Mouse (Mus musculus) urinary bladder, adult 2 months (tissue): ENCODE results near the gene Gm3336. TPM values are rescaled to one million over a fixed set of nuclear protein-coding genes. Genes with fewer than 3 reads are reported as not detected.

ENCODE experiments used
- DNase-seq: peaks from one replicate; pipeline ENCODE4 v3.0.0; 2022; ENCODE audit warnings: low spot score
- polyA plus RNA-seq: library from polyadenylated mRNA; depleted of rRNA; stranded (reverse); fragments of >200 nt; gene quantifications from 2 replicates; pipeline ENCODE4 v1.2.3, GENCODE M21; 2012; rRNA removed

Gene Gm3336
- polyA plus RNA-seq, result 0.46 and 0.56 TPM in 2 replicates

DNA sequence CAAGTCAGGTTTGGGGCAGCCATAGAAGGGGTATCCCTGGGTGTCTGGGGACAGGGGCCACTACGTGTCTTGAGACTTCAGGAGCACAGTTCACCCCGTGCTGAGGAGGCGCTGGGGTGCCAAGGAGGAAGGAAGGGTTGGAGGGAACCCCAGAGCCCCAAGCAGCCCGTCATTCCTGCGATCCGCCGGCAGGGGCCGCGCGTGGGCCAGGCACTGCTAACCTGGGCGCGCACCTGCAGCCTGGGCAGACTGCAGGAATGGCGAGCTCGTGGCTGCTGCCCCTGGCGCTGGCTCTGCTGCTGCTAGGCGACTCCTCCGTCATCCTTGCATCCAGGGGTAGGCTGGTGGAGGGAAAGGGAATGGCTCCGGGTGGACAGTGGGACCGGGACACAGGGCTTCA is at the start of gene Gm3336:
Gene Gm3336, plus strand, starts transcription at position 247 of the 400 bp plus-strand sequence.
- DNase-seq, result peak; percentile 47

DNA sequence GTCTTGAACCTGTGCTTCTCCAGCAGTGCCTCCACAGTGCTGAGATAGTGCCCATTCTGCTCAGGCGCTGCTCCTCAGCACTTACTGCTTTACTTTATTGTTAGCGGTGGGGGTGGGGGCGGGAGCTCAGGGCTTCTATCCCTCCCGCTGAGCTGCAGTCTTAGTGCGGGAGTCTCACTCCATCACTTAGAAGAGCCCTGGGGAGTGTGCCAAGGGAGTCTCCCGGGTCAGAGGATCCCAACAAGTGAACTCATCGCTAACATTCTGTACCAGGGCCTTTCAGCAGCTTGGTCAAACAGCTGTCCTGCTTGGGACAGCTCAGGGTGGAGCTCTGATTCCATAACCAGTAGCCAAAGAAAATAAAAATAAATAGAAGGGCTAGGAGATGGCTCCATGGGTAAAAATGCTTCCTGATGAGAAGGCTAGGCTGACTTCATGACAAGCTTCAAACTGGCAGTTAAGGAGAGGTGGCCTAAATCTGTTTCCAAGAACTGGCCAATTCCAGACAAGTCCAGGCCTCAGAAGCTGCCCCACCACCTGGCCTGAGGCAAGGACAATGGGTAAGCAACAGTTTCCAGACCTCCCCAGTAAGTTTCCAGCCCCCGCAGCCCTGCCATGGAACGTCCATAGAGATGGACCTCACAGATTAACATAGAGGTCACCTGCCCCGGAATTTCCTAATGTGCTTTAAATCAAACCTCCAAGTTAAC is 46.6 kb upstream of the Gm3336 start:
- no peak for DNase-seq

DNA sequence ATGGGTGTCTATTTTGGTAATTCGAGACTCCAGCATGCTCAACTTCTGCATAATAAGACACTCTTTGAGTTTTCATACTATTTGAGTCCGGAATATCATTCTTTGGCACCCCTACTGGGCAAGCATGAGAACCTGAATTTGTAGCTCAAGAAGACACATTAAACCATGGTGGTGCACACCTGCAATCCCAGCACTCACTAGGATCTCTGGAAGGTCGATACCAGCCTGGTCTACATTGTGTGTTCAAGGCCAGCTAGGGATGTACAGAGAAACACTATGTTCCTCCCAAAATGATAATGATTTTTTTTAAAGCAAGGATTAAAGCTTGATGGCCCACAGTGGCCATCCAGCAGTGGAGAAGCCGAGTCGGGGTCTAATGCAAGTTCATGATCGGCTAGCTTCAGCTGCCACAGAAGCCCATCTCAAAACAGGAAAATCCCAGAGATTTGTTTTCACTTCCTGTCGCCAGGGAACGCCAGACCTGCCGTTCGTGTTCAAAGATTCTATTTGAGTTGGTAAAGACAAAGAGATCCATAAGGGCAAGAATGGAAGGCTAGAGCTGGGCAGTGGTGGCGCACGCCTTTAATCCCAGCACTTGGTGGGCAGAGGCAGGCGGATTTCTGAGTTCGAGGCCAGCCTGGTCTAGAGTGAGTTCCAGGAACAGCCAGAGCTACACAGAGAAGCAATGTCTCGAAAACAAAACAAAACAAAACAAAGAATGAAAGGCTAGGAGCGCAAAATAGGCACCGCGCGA is 45.8 kb upstream of the Gm3336 start:
- no peak for DNase-seq

DNA sequence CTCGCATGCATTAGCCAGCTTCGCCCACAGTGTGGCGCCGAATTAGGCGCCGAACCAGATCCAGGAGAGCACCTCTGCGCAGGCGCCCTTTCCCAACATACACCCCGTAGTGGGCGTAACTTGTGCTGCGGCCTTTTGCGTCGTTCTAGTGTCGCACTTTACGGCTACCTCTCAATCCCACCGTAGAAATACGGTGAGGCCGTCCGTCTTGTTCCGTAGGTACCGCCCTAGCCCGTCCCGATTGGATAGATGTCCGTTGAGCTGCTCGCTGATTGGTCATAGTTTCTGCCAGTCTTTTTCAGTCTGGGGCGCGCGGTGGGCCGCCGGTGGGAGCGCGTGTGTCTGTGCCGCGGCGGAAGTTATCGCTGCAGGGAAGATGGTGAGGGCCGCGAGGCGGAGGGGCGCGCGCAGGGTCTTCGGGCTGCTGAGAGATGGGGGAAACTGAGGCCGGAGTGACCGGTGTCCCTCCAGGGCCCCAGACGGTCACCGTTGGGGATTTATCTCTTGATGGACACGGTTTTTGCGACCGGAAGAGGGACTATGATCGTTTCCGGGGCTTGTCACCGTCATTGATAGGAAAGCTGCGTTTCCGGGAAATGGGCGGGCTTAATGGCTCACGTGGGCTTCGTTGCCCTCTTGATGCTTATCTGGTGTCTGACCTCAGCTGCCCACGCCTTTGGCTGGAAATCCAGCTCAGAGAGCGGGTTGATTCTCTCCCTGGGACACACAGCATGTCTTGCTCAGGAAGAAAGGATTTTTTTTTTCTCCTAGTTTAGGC is 45.1 kb upstream of the Gm3336 start, which contains the start of gene Lsm4:
Gene Lsm4, plus strand, starts transcription at position 170 of the 778 bp plus-strand sequence.
- DNase-seq, result peak; percentile 93

DNA sequence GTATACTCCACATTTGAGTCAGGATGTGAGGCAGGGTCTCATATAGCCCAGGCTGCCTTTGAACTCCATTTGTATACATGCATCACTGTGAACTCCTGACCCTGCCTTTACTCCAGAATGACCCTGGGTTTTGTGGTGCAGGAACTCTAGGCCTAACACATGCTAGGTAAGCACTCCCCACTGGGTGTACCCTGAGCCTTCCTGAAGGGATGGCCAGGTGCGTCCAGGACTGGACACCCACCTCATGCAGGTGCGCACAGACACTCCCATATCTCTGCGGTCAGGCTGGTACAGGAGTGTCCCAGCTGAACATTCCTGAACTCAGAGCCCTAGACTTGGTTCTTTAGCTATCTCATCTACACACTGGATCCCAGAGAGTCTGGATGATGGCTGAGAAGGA is 44.2 kb upstream of the Gm3336 start:
- no peak for DNase-seq

DNA sequence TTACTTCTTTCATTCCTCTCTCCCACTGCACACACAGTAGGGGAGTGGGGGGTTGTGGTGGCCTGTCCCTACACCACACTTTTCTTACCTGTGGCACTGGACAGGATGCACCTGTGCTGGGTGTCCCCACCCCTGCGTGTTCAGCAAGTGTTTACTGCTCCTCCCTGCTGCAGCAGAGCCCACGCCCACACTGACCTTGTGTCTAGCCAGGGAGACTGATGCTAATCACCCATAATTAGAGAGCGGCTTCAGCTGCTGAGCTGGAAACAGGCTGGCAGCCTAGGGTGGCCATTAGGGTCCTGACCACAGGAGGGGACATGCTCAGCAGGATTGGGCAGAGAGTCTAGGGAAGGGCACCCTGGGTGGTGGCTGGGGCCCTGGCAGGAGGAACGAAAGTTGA is 43.6 kb upstream of the Gm3336 start:
- no peak for DNase-seq

DNA sequence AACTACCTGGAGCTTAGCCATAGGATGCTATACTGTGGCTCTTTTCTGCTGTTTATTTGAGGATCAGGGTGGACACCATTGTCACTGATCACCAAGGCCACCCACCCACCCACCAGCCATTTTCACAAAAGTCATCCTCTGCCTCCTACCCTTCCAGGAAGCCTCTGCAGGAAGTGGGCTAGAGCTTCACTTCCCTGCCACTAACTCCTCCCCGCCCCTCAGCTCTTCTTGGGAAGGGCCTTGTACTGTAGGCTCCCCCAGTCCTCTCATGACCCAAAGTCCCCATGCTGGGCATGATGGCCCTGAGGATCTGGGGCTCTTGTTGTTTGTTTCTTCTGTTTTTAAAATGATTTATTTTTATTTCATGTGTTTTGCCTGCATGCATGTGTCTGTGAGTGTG is 43.0 kb upstream of the Gm3336 start:
- no peak for DNase-seq

DNA sequence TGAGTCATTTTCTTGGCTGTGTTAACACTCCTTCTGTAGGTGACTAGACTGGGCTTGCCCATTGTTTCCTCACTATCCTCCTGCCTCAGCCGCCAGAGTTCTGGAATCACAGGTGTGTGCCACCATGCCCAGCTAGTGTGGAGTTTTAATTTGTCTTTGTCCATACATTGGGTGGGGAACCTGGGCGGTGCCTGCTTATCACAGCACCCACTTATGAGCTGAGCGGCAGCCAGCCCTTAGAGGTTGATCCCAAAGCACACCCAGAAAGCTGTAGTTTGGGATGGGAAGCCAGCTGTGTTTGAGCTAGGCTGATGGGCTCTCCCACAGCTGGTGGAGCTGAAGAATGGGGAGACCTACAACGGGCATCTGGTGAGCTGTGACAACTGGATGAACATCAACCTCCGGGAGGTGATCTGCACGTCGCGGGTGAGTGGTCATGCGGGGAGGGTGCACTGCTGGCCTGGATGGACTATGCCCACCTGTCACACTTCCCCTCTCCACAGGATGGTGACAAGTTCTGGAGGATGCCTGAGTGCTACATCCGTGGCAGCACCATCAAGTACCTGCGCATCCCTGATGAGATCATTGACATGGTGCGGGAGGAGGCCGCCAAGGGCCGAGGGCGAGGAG is 40.8 kb upstream of the Gm3336 start:
- DNase-seq, result no peak

DNA sequence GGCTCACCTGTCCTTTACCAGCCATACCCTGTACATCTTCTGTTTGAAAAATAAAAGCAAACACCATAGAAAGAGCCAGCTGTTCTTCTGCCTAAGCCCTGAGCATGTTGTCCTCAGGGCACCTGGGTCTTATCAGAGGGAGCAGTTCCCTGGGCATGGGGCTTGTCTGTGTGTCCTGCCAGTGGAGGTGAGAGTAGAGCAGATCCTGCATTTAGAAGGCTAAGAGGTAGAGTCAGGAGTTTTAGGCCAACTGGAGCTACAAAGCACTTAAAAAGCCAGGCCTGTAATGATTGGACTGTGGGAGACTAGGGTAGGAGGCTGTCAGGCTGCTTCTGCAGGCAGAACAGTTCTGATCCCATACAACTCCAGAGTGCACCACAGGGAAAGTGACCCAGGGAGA is 39.7 kb upstream of the Gm3336 start:
- DNase-seq, result no peak

DNA sequence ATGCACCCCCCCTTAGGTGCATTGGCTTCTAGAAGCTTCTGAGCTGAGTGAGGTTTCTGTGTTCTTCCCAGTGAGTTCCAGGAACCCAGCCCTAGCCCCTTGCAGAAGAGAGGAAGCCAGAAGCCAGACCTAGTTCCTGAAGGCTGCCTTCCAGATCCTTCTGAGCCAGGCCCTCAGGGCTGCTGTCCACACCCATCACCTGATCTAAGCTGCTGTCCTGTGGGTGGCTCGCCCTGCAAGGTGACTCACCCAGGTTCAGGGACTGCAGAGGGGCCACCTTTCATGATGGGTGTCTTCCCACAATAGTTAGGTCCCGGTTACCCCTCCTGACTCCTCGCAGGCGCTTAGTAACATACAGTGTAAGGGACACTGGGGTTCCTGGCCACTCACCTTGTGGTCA is 38.9 kb upstream of the Gm3336 start:
- DNase-seq, result no peak

DNA sequence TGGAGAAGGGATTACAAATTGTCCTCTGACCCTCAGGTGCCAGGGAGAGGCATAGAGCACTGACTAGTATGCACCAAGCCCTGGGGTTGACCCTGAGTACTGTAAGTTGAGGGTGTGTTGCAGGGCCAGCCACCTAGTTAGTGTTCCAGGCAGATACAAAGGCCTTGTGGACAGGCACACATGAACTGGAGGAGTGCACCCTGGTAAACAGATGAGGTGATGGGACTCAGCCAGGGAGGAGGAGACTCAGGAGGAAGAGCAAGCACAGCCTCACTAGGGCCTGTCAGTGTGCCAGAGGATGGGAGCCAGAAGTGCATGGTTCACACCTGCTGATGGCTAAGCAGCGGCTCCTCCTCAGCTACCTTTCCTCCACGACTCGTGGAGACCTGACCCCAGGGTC is 38.3 kb upstream of the Gm3336 start:
- no peak for DNase-seq

DNA sequence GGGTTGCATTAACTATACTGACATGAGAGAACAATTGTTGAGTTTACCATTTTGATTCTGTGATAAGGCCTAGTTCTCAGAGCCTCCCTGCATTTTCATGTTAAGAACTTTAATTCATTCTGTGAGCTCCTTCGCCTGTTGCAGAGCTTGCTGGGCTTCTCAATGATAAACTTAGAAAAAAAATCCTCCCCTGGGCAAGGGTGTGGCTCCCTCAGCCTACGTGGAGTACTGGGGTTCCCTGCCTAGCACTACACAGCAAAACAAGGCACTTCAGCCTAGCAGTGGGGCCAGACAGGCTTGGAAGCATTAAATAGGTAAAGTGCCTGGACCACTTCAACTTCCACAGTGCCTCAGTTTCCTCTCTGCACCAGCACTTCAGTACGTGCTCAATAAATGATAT is 36.9 kb upstream of the Gm3336 start:
- no peak for DNase-seq

DNA sequence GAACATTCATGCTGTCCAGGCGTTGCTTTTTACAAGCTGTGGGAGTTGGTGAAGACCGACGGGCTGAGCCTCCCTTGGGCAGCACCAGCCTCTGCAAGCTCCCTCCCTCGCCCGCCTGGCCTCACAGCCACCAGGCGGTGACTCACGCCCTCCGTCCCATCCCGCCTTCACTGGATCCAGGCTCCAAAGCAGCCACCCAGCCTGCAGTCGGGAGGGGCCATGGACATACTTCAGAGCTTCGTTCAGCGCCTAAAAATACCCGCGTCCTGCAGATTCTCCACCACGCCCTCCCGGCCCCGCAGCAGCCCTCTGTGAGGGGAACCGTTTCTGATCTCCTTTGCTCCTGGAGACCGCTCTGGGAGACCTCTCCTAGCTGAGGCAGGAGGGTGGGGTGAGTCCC is 36.1 kb upstream of the Gm3336 start:
- peak; percentile 63 for DNase-seq

DNA sequence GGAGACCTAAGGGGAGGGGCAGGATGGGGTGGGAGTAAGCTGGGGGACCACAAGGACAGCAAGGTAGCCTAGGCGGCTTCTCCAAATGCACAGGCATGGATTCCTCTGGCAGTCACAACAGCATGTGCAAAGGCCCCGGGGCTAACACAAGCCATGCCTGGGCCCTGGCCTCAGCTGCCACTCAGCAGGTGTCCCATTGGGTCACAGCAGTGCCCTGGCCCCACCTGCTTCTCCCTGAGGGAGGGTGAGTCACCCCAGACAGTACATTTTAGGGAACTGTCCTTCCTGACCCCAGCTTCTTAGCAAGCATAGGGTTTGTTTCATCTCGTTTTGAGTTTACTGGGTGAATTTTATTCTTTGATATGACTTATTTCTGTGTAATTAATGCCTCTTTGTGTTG is 35.7 kb upstream of the Gm3336 start:
- DNase-seq, result no peak

DNA sequence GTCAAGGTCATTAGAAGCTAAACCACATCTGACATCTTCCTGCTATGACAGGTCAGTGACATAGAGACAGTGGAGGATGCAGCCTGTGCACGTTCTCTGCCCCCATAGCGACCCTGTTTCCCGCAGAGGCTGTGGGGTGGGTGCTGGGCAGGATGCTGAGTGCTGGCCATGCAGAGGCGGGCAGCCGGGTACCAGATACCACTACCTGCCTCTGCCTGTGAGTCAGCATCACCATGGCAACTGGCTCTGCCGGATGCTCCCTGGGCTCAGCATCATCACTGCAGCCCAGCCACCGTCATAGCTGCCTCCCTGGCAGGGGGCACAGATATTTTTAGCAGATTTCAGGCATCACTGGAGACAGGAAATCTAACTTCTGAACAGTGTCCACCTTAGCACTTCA is 34.1 kb upstream of the Gm3336 start:
- DNase-seq, result no peak

DNA sequence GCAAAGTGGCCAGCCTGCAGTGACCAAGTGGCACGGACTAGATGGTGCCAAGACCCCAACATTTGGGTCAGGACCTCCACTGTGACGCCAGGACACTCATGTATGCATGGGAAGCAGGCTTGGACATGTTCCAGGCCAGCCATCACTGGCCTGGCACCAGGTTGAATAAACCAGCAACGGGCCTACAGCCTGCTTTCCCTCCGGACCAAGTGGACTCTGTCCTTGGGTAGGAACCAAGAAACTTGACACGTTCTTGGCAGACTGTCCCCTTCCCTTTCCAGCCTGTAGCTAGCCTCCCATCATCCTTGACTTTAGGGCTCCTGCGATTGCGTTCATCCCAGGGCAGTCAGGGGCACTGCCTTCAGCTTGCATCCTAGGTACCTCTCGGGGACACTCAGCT is 30.8 kb upstream of the Gm3336 start:
- DNase-seq, result no peak

DNA sequence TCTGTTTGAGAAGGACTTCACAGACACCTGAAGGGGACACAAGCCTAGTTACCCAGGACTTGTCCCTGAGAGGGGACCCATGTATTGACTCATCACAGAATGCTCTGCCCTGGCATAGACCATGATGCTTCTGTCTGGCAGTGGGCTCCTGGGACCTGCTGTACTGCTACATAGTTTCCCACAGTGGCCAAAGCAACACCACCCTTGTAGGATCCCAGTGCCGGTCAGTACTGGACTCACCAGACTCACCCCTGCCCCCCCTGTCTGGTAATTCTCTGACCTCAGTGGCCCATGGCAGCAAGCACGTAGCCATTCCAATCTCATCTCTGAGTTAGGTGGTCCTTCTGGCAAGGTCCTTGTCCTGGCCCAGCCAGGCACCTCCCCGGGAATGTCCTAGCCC is 30.2 kb upstream of the Gm3336 start:
- no peak for DNase-seq

DNA sequence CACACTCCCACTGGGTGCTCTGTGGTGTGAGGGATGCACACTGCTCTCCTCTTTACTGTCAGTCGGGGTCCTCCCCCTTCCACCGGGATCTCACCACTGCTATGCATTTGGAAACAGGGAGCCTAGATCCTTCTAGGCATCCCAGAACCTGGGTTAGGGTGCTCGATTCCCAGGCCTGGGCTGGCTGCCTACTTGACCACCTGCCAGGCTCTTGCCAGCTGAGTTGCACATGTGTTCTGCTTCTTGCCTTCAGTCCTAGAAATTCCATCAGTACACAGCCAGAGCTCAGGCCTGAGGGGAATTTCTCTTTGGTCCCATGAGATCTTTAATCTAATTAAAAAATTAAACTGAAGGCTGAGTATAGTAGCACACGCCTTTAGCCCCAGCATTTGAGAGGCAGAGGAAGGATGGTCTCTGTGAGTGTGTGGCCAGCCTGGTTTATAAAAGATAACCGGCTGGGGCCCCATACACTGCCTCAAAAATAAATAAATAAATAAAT is 28.4 kb upstream of the Gm3336 start:
- DNase-seq, result no peak

DNA sequence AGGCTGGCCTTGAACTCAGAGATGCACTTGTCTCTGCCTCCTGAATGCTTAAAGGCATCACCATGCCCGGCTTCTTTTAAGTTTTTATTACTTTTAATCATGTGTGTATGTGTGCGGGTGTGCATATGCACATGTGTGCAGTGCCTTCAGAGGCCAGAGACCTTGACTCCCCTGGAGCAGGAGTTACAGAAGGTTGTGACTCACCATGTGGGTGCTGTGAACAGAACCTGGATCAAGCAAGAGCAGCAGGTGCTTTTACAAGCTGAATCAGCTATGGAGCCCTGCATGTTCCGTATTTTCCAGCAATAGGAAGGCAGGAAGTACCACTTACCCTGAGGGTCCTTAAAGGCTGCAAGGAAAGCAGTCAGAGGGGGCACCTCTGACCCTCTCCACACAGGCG is 27.1 kb upstream of the Gm3336 start:
- DNase-seq, result no peak

DNA sequence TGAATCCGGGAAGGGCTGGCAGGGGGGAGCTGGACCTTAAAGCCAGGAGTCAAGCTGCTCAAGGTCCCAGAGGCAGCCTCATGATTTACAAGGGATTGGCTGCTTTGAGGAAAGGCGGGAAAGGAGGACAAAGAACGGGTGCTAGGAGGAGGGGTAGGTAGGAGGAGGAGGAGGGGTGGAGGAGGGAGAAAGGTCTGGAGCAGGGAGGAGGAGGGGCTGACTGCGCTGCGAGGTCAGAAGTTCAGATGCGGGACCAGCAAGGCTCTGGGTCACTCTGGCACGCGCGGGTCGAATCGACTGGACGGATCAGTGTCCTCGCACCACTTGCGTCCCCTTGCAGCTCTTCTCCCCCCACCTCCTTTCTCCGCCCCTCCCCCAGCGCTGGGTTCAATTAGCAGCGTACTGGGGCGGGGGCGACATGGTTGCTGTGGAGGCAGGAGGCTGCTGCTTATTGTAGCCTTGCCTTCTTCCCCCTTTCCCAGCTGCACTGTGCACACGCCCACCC is 26.6 kb upstream of the Gm3336 start:
- DNase-seq, result no peak

DNA sequence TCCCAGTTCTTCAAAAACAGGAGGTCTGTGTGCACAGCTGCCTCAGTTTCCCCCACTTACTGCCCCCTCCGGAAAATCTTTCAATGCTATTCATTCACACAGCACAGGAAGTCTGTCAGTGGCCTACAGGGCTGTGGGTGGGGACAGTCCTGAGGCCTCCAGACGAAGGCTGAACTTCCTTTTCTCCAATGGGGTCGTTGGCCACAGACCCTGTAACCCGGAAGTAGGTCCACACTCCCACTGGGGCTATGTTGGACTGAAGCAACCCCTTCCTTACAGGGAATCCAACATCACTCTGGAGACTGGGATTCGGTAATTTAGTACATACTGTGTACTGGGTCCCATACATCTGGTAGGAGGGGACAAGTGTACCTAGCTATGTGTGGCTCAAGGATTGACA is 24.7 kb upstream of the Gm3336 start:
- DNase-seq, result no peak
